Mouse (Mus musculus) ES-CJ7 (cell line): ENCODE data around the gene Wasl.

Source experiments
- DNase-seq: peaks from one replicate; pipeline ENCODE4 v3.0.0; 2011; ENCODE audit warnings: low read depth, low spot score

Gene Wasl

DNA sequence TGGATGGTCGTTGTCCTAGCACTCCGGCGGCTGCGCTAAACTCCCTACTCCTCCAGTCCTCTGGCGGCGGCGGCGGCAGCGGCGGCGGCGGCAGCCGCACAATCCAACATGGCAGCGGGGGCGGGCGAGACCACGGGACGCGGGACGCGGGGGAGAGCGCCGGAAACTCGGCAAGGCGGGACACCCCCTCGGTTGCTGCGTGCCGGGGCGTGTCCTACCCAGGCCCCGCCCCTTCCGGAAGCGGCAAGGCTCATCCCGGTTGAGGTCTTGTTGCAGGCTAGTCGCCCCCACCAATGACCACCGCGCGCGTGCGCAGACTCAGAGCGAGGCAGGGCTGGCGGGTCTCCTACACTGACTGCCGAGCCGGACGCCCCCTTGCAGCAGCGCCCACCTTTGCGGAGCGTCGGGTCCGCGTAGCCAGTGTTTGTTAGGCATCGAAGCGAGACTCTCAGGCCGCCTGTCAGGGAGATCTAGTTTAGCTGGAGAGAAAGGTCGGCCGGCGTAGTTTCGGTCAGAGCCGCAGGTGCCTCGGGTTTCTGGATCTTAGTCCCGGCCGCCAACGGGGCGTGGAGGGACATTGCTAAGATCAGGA lies at the start of gene Wasl:
Gene Wasl, minus strand, starts transcription at position 143 of the 592 bp plus-strand sequence.
- DNase-seq, result peak; percentile 99

DNA sequence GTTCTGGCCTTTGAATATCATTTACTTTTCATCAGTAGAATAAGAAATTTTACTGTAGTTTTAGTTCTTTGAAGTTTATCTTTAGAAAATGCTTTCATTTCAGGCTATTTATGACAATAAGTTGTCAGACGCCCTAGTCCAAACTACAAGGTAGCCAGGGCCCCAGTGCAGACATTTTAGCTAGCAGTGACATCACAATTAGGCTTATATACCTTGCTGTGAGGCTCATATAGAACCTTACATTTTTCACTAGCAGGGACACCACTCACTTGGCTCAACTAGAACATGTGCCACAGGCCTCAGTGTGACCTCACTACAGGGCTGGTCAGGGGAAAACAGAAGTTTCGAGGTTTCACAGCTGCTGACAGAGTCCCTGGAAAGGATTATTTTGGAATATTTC lies 42.7 kb upstream of the Wasl start:
- no peak for DNase-seq

- DNase-seq, result no peak
These were observed 42.3 kb upstream of the Wasl start for GRCm38 (mm10) chr6:24707090-24707489.

DNA sequence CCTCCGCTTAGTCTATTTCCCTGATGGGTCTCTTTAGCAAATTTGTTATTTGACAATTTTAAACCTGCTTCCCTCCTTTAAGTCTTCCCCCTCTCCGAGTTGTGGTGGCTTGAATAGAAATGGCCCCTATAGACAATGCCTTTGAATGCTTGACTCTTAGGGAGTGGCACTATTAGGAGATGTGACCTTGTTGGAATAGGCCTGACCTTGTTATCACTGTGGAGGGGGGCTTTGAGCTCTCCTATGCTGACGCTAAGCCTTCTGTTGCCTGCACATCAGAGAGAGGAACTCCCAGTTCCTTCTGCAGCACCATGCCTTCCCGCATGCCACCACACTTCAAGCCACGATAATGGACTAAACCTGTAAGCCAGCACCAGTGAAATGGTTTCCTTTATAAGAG lies 32.4 kb upstream of the Wasl start:
- peak; percentile 63 for DNase-seq

- peak; percentile 59 for DNase-seq
These were observed 31.3 kb upstream of the Wasl start for GRCm38 (mm10) chr6:24696117-24696516.

DNA sequence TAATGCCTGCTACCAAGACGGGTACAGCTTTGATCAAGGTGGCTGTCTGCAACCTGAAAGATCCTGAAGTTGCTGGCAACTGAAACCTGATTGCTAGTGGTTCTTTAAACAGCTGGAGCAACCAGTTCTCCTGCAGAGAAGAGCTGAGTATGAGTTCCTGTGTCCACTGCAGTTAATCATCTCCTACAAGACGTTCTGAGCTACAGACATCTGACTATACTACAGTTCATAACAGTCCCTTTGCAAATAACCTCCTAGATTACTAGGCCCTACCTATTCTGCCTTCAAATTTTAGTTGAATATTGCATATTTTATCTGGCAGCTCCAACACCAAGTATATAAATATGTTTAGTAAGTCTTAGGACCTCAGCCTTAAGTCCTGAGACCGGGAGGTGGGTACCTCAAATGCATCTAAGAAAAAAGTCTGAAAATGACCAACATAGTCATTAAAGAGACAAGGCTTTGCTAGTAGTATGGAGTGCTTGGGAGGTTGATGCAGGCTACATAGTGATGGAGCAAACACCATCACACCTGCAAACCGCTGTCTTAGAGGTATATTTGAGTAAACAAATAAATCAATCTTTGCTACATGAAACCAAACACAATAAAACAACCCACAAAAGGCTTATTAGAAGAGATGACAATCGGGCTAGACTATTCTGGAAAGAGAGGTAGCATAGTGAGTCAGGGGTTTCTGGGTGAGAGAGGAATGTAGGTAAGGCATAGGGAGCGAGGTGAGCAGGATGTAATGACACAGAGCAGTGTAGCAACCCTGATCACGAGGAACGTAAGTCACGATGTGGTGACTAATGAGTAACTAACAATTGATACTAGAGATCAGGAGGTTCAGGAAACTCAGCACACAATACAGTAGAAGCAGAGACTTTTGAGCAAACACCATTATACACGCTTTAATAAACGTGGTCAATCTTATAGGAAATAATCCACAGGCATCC lies 29.9 kb upstream of the Wasl start:
- no peak for DNase-seq

DNA sequence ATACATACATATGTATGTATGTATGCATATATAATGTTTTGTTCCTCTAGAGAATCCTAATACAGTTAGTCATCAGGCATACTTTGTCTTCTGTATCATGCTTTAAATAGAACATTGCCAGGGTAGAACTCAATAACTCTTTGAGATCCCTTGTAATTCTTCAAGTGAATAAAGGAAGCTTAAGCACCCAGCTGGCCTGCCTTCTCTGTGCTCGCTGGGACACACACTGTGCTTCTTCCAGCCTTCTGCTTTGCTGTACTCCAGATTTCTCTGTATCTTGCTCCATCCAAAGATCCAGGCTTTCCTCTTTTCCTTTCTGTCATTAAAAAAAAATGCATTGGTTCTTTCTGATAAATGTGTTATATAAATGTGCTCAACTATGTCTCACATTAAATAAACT lies 23.1 kb upstream of the Wasl start:
- no peak for DNase-seq

DNA sequence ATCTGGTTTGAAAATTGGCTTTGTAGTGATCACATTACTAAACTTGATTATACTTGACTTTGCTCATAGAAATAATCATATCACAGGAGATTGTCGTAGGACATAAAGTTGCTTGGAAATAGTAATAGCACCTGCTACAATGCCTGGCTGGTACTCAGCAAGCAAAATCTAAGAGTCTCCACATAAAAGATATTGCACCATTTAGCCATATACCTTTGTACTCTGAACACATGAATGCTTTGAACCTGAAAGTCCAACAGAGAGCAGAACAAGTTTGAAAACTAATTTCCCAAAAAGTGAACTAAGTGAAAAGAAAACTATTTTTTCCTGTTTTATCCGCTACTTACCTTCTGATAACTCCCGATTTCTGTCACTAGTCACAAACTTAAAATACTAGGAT lies 18.3 kb upstream of the Wasl start:
- DNase-seq, result no peak

DNA sequence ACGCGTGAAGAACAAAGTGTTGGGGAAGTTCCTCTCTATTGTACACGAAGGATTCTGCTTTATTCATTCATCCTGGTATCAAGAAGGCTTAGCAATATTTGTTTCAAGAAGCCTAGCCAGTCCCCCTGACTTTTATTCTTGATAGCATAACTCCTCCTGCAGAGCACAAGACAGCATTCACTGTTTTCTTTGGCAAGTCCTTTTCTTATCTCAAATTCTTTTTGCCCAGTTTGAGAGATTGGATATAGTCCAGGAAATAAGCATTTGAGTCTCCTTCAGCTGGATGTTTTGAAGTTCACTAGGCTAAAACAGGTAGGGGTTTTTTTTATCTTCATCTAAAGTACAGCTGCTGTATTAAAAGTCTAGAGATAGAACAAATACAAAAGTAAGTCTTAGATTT lies 3.0 kb upstream of the Wasl start:
- DNase-seq, result no peak

DNA sequence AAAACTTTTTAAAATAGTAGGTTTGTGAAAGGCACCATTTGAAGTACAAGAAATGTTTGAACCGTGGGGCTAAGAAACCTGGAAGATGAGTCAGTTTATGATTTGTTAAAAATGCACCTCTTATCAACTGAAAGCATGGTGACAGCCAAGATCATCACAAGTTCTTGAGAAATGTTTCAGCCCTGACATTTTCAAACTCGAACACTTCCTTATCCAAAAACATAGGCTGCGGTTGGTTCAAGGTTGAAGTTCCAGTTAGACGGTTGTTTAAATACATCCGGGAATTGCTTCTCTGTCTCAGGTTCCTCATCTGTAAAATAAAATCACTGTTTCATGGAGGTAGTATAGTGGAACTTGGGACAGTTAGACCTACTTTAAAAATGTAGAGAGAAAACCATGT lies 1.4 kb upstream of the Wasl start:
- no peak for DNase-seq

DNA sequence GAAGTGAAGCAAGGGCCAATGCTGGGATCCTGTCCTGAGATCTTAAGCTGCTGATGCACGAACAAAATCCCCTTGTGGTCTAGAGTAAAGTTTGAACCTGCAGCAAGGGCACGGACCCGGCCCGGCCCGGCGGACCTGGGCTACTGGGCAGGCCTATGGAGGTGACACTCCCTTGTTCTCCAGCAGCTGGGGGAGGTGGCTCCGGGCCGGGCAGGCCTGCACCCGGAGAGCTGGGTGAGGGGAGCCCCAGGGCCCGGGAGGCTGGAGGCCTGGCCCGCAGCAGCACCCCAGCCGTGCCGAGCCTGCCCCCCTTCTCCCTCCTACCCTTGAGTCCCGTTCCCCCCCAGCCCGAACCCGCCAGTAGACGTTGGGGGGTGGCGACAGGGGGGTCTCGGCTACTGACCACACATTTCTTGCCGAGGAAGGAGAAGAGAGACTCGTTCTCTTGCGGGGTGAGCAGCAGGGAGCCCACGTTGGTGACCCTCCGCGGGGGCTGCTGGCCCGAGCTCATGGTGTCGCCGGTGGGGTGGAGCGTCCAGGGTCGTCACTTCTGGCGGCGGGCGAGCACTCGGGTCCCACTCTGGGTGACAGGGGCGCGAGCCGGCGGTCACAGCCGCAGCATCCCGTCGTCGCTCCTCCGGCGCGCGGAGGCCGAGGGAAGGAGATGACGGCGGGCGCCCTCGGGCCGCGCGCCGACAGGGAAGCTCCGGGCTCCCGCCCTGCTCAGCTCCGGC lies 509 bp downstream of the Wasl start:
- DNase-seq, result peak; percentile 38

DNA sequence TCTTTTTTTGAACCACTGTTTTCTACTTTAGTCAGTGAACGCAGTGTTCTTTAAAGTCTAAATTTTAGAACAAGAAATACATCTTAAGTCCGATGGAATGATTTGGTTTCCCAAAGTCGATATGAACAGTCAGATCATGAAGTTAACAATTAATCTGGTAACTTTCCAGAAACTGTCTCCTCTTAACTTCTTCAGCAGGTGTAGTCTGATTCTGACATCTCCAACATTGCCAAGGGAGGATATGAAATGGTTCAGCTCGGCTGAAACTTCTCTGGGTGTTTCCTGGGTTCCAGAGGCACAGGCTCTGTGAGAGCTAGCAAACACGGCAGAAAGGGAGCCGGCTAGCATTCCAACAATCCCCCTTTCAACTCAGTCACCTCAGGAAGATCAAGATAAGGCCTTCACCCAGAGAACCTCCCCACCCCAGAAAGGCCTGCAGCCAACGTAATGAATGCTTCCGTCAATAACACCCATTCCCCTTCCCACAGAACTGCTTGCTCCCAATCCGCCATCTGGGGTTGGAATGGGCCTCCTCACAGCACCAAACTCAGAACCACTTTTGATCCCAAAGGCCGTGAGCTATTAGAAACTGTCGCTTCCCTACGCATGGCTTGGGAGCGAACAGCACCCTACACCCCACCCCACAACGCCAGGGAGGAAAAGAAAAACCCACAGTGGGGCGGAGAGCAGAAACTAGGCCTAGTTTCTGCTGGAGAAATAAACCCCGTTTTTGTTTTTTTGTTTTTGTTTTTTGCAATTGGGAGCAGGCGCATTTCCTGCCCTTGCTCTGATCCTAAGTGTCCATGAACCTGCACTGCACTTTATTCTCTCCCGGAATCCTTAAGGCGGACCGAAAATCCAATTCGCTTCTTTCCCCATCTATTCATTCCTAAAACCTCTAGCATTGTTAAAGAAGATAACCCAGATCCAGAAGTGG lies 1.3 kb downstream of the Wasl start:
- DNase-seq, result peak; percentile 16

- no peak for DNase-seq
These were observed 2.3 kb downstream of the Wasl start for GRCm38 (mm10) chr6:24662483-24662882.

- DNase-seq, result no peak
These were observed 2.9 kb downstream of the Wasl start for GRCm38 (mm10) chr6:24661879-24662278.

DNA sequence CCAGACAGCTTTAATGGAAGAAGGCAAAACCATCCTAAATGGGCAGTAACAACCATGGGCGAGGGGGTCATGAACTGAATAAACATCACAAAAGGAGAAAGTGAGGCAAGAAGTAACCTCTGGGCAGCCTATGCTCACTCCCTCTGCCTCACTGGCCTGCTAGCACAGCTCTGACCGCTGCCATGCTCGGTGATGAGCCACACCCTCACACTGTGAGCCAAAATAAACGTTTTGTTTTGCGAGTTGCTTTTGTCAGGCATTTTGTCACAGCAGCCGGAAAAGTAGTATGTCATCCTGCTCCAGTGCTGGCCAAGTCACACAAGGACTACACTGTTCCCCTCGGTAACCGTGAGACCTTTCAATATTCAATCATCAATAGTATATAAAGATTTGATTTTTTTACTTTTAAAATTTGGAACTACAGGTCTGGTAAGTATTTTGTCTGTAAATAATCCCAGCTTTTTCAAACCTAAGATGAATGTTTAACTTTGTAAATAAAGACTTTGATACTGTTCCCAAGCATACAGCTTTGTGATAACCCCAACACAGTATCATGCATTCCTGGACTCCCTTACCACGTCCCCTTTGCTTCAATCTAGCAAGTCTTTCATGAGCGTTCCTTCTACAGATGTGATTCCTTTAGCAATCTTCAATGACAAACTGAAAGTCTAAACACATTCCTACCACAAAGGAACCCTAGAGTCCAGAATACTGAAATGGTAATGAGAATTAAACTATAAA lies 7.0 kb downstream of the Wasl start:
- DNase-seq, result peak; percentile 45

DNA sequence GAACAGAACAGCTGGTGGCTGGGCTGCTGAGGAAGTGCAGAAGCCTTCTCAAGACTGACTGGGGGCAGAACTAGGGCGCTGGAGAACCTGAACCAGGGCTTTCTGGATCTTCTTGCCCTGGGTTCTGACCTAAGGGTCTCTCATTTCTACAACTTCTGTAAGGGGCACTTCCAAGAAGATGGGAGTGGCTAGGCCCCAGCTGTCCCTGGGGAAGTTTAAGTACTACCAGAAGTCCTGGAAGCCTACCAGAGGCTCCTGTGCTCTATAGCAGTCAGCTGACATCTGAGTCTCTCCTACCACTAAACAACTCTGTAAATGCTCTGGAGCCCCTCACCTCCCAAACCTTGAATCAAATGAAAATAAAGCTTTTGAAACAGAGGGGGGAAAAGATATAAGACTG lies 8.7 kb downstream of the Wasl start:
- DNase-seq, result no peak

GRCm38 (mm10) chr6:24651538-24651937 lies 13.3 kb downstream of the Wasl start:
- no peak for DNase-seq

- DNase-seq, result no peak
These were observed 14.1 kb downstream of the Wasl start for GRCm38 (mm10) chr6:24650719-24651118.

GRCm38 (mm10) chr6:24648403-24648802 lies 16.4 kb downstream of the Wasl start:
- no peak for DNase-seq

DNA sequence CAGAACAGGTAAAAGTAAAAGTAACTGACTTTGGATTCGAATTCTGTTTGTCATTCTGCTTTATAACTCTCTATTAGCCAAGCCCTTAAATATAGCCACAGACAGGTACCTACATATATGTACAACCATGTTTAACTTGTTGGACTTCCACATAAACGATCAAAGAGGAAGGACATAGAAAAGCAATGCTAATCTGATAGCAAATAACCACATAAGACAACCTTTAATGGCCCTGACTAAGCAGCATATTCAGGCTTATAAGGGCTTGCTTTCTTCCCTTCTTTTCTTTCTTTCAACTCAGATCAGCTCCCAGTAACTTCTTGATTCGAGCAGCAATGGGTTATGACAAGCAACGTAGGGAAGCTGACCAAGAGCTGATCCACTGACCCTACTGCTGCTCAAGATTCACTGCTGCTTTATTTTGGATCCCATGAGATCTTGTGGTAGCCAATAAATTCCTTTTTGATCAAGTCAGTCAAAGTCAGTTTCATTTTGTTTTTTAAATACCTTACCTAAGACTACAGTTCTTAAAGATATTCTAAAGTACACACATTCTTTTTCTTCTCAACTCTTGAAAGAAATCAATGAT lies 17.6 kb downstream of the Wasl start:
- DNase-seq, result no peak
